Mouse (Mus musculus): ENCODE data around the gene Ncs1.

- peak; percentile 93 for TF ChIP-seq CTCF (IDR thresholded peaks at IDR 0.05; ENCODE audit: low read depth)
- no peak for TF ChIP-seq EP300 (optimal IDR thresholded peaks at IDR 0.05)
Observed at GRCm38 (mm10) chr2:31294985-31295384, 49.4 kb downstream of the Ncs1 start.
